Mouse (Mus musculus): ENCODE results near the gene Sec24a.

Sec24a gene

GRCm38 (mm10) chr11:51763213-51763907 lies at the start of gene Sec24a, which contains the start of gene Sar1b:
TSS of gene Sec24a (minus strand) at chr11:51763634.
TSS of gene Sar1b (plus strand) at chr11:51763687.
- in situ Hi-C loops (cut with MboI, MseI) = no loop called here

- in situ Hi-C loops (cut with MboI, MseI) = loop anchor here (25.0 kb wide), 1 partner anchor 175 kb away; no protein-coding TSS in a partner anchor
Observed at GRCm38 (mm10) chr11:51812022-51812546, 48.6 kb upstream of the Sec24a start.

- in situ Hi-C loops (cut with MboI, MseI) = loop anchor here (25.0 kb wide), 1 partner anchor 176 kb away; no protein-coding TSS in a partner anchor
Observed at GRCm38 (mm10) chr11:51811230-51811629, 47.8 kb upstream of the Sec24a start.

- in situ Hi-C loops (cut with MboI, MseI) = loop anchor here (5.0 to 25.0 kb wide), 2 partner anchors 52 to 178 kb away; no protein-coding TSS in a partner anchor
Observed at GRCm38 (mm10) chr11:51809632-51810224, 46.3 kb upstream of the Sec24a start.

GRCm38 (mm10) chr11:51807108-51807879 lies 43.9 kb upstream of the Sec24a start:
- in situ Hi-C loops (cut with MboI, MseI) = loop anchor here (5.0 to 25.0 kb wide), 2 partner anchors 50 to 180 kb away; no protein-coding TSS in a partner anchor

- in situ Hi-C loops (cut with MboI, MseI) = loop anchor here (5.0 to 25.0 kb wide), 2 partner anchors 48 to 182 kb away; no protein-coding TSS in a partner anchor
Observed at GRCm38 (mm10) chr11:51805221-51805981, 42.0 kb upstream of the Sec24a start.

- in situ Hi-C loops (cut with MboI, MseI) = loop anchor here (25.0 kb wide), 1 partner anchor 187 kb away; no protein-coding TSS in a partner anchor
Observed at GRCm38 (mm10) chr11:51800634-51801325, 37.3 kb upstream of the Sec24a start.

- in situ Hi-C loops (cut with MboI, MseI) = no loop called here
Observed at GRCm38 (mm10) chr11:51796272-51796671, 32.8 kb upstream of the Sec24a start.

- in situ Hi-C loops (cut with MboI, MseI) = no loop called here
Observed at GRCm38 (mm10) chr11:51790662-51791061, 27.2 kb upstream of the Sec24a start.

- in situ Hi-C loops (cut with MboI, MseI) = loop anchor here (5.0 kb wide), 1 partner anchor 42 kb away; no protein-coding TSS in a partner anchor
Observed at GRCm38 (mm10) chr11:51789735-51790134, 26.3 kb upstream of the Sec24a start.

GRCm38 (mm10) chr11:51785926-51786325 lies 22.5 kb upstream of the Sec24a start:
- in situ Hi-C loops (cut with MboI, MseI) = loop anchor here (5.0 kb wide), 1 partner anchor 39 kb away; no protein-coding TSS in a partner anchor

GRCm38 (mm10) chr11:51782721-51783120 lies 19.3 kb upstream of the Sec24a start:
- in situ Hi-C loops (cut with MboI, MseI) = no loop called here

- in situ Hi-C loops (cut with MboI, MseI) = no loop called here
Observed at GRCm38 (mm10) chr11:51780773-51781267, 17.4 kb upstream of the Sec24a start.

GRCm38 (mm10) chr11:51777478-51777877 lies 14.0 kb upstream of the Sec24a start:
- in situ Hi-C loops (cut with MboI, MseI) = no loop called here

GRCm38 (mm10) chr11:51775507-51775906 lies 12.1 kb upstream of the Sec24a start:
- in situ Hi-C loops (cut with MboI, MseI) = no loop called here

- in situ Hi-C loops (cut with MboI, MseI) = no loop called here
Observed at GRCm38 (mm10) chr11:51768296-51768695, 4.9 kb upstream of the Sec24a start.

- in situ Hi-C loops (cut with MboI, MseI) = no loop called here
Observed at GRCm38 (mm10) chr11:51767579-51768220, 4.3 kb upstream of the Sec24a start.

GRCm38 (mm10) chr11:51764816-51765215 lies 1.4 kb upstream of the Sec24a start:
- in situ Hi-C loops (cut with MboI, MseI) = no loop called here

- in situ Hi-C loops (cut with MboI, MseI) = no loop called here
Observed at GRCm38 (mm10) chr11:51763955-51764354, 521 bp upstream of the Sec24a start.

Measured in T-helper 2 cell (primary cell).